Mouse (Mus musculus) T-helper 2 cell (primary cell): ENCODE measurements around the gene Pdlim4.

Experiments
- in situ Hi-C: fragments of 300-600 bp; cut with MboI, MseI; formaldehyde crosslinking; loops from one replicate; pipeline ENCODE4 v1.15.1; 2025; ENCODE audit warnings: high pct_unique_total_duplicates

Pdlim4 gene

GRCm38 (mm10) chr11:54062753-54063471 is 5.9 kb downstream of the Pdlim4 start:
- in situ Hi-C loops, result no loop called here

- in situ Hi-C loops, result no loop called here
Measured at GRCm38 (mm10) chr11:54062086-54062752, 6.6 kb downstream of the Pdlim4 start.

- in situ Hi-C loops, result no loop called here
Measured at GRCm38 (mm10) chr11:54060316-54060715, 8.5 kb downstream of the Pdlim4 start.

GRCm38 (mm10) chr11:54059526-54059925 is 9.3 kb downstream of the Pdlim4 start:
- in situ Hi-C loops, result loop anchor here (5.0 kb wide), 1 partner anchor 57 kb away; no protein-coding TSS in a partner anchor

GRCm38 (mm10) chr11:54058643-54059042 is 10.2 kb downstream of the Pdlim4 start:
- in situ Hi-C loops, result loop anchor here (5.0 kb wide), 1 partner anchor 56 kb away; no protein-coding TSS in a partner anchor

GRCm38 (mm10) chr11:54058056-54058617 is 10.7 kb downstream of the Pdlim4 start:
- in situ Hi-C loops, result loop anchor here (5.0 kb wide), 1 partner anchor 56 kb away; no protein-coding TSS in a partner anchor

- in situ Hi-C loops, result loop anchor here (5.0 kb wide), 1 partner anchor 55 kb away; no protein-coding TSS in a partner anchor
Measured at GRCm38 (mm10) chr11:54057428-54057827, 11.4 kb downstream of the Pdlim4 start.

- in situ Hi-C loops, result loop anchor here (5.0 kb wide), 1 partner anchor 54 kb away; no protein-coding TSS in a partner anchor
Measured at GRCm38 (mm10) chr11:54056132-54056531, 12.7 kb downstream of the Pdlim4 start.

GRCm38 (mm10) chr11:54054257-54054656 is 14.6 kb downstream of the Pdlim4 start:
- in situ Hi-C loops, result no loop called here

- in situ Hi-C loops, result no loop called here
Measured at GRCm38 (mm10) chr11:54053090-54053489, 15.7 kb downstream of the Pdlim4 start.

- in situ Hi-C loops, result no loop called here
Measured at GRCm38 (mm10) chr11:54052128-54052527, 16.7 kb downstream of the Pdlim4 start.

- in situ Hi-C loops, result no loop called here
Measured at GRCm38 (mm10) chr11:54051161-54051560, 17.7 kb downstream of the Pdlim4 start.

- in situ Hi-C loops, result no loop called here
Measured at GRCm38 (mm10) chr11:54050205-54050604, 18.6 kb downstream of the Pdlim4 start.

- in situ Hi-C loops, result no loop called here
Measured at GRCm38 (mm10) chr11:54040676-54041075, 28.1 kb downstream of the Pdlim4 start.

GRCm38 (mm10) chr11:54032872-54033271 is 35.9 kb downstream of the Pdlim4 start:
- in situ Hi-C loops, result loop anchor here (5.0 kb wide), 1 partner anchor 476 kb away; no protein-coding TSS in a partner anchor

- in situ Hi-C loops, result no loop called here
Measured at GRCm38 (mm10) chr11:54028997-54029396, 39.8 kb downstream of the Pdlim4 start.

- in situ Hi-C loops, result no loop called here
Measured at GRCm38 (mm10) chr11:54028044-54028951, 40.5 kb downstream of the Pdlim4 start, which contains the start of gene Slc22a4. Gene Slc22a4, minus strand, starts transcription at chr11:54028090.

GRCm38 (mm10) chr11:54027131-54028043 is 41.4 kb downstream of the Pdlim4 start:
- in situ Hi-C loops, result no loop called here

GRCm38 (mm10) chr11:54026491-54027041 is 42.2 kb downstream of the Pdlim4 start:
- in situ Hi-C loops, result no loop called here
